Mouse (Mus musculus) mature B cell (primary cell): ENCODE data around the gene Fv1.
"Not testable (repeated sequence)": the region's sequence is repeated elsewhere in the genome, so short reads cannot be mapped to it uniquely, and the experiment has no call there.

Experiments used
- in situ Hi-C: fragments of 300-500 bp; cut with MboI; formaldehyde crosslinking; loops from 2 replicates; pipeline ENCODE4 v1.14.3; 2019

Gene Fv1

GRCm38 (mm10) chr4:147868450-147869031 is at the start of gene Fv1, which contains the start of gene Miip:
TSS of gene Fv1 (plus strand) at chr4:147868979.
TSS of gene Miip (minus strand) at chr4:147868816.
- in situ Hi-C loops, result no loop called here

DNA sequence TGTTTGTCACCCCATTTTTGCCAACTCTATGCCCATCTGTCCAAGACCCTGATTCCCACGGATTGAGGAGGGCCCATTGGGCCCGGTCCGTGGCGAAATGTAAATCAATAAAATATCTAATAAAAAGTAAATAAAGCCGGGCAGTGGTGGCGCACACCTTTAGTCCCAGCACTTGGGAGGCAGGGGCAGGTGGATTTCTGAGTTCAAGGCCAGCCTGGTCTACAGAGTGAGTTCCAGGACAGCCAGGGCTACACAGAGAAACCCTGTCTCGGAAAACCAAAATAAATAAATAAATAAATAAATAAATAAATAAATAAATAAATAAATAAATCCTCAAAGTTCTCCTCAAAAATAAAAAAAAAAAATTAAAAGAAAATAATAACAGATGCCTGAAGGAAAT is 49.1 kb upstream of the Fv1 start:
- in situ Hi-C loops, result not testable (repeated sequence)

- in situ Hi-C loops, result not testable (repeated sequence)
Observed at GRCm38 (mm10) chr4:147821414-147821813, 47.4 kb upstream of the Fv1 start.

DNA sequence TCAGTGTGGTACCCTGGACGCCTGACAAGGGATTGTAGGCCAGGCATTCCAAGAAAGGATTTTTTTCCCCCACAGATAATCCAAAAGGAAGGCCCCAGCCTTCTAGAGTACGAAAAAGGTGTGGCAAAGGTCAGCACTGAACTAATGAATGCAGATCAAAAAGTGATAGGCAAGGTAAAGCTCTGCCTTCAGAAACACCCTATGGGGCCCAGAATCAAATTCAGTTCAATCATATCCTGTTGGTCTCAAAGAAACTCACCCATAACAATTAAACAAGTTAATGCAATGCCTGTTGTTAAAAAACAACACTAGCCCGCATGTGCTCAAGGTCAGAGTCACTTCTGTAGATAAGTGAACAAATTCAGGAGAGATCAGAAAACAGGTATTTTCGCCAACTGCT is 44.4 kb upstream of the Fv1 start:
- in situ Hi-C loops, result no loop called here

- in situ Hi-C loops, result not testable (repeated sequence)
Observed at GRCm38 (mm10) chr4:147839282-147839681, 29.5 kb upstream of the Fv1 start.

DNA sequence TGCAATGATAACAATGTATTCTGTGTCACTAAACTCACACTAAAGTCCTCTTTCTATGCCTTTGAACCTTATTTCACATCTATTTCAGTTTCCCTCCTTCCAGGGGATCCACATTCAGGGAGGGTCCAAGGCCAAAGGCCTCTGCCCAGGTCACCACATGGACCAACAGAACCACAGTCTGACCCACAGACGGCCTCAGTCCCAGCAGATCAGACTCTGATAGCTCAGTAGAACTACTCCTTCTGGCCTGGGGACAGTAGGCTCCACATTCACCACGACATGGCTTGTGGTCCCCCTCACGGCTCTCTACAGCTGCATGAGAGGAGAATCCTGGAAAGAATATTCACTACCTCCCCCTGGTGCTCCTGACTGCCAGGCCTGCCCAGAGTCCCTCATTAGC is 25.9 kb upstream of the Fv1 start:
- in situ Hi-C loops, result no loop called here

GRCm38 (mm10) chr4:147847614-147848583 is 20.9 kb upstream of the Fv1 start, which contains the start of gene Zfp933:
TSS of gene Zfp933 (minus strand) at chr4:147848366.
- in situ Hi-C loops, result no loop called here

DNA sequence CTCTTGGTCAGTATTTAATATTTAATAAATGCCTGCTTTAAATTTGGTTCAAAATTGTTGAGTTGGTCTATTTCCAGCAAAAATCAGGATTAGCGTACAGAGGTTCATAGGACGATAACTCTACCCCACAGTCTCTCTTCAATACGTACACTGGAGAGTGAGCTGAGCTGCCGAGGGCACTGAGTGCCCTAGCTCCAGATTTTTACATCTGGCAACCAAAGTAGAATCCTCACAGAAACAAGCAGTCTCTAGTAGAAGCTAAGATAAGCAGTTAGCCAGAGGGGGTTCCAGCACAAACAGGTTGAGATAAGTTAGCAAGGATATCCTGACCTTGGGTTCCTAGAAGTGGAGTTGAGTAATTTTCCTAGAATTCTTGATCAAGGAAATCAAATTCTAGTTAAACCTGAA is 20.2 kb upstream of the Fv1 start:
- in situ Hi-C loops, result no loop called here

GRCm38 (mm10) chr4:147850776-147851175 is 18.0 kb upstream of the Fv1 start:
- in situ Hi-C loops, result no loop called here

DNA sequence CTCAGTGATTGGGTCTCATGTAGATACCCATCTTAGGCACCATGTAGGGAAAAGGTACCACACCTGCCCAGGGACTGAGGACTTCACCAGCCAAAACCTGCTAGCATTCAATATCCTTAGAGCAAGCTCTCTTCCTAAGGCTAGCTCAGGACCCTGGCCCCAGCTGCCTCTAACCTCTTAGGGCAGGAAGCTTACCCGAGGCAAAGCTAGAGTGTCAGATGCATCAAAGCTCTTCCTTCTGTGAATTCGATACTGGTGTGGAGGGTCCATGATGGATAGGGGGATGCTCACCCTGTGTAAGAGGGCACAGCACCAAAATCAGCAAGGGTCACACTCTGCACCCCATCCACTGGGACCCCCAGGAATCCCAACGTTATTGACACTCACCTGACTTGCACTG is 6.7 kb upstream of the Fv1 start:
- in situ Hi-C loops, result no loop called here

GRCm38 (mm10) chr4:147865651-147866050 is 3.1 kb upstream of the Fv1 start:
- in situ Hi-C loops, result no loop called here

- in situ Hi-C loops, result no loop called here
Observed at GRCm38 (mm10) chr4:147866056-147866455, 2.7 kb upstream of the Fv1 start.

GRCm38 (mm10) chr4:147866793-147867192 is 2.0 kb upstream of the Fv1 start:
- in situ Hi-C loops, result not testable (repeated sequence)

- in situ Hi-C loops, result no loop called here
Observed at GRCm38 (mm10) chr4:147867563-147868449, 973 bp upstream of the Fv1 start.

GRCm38 (mm10) chr4:147869238-147869637 is 459 bp downstream of the Fv1 start:
- in situ Hi-C loops, result no loop called here

DNA sequence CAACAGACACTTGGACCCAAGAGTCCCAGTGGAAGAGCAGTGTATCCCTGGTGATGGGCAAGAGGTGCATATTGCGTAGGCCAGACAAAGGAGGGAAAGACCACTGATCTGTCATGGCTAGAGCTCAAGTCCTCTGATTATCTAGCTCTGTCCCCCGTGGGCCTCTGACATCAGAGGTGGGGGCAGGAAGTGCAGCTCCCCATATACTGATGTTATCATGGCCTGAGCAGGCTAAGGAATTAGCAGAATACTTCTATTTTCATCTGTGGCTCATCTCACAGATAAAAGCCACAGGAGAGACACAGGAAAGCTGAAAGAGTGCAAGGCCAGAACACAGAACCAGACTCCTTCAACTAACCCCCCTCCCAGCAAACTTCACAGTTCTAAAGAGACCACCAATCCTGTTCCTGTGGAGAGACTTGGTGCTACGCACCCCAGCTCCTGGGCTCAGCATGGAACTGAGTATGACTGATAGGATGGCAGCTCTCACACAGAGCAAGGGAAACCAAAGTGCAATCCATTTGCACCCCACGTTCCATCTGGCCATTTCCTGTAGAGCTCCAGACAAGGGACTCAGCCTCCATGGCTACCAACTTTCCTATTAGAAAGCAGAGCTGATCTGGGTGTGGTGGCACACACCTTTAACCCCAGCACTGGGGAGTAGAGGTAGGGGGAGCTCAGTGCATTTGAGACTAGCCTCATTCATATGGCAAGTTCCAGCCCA is 7.2 kb downstream of the Fv1 start:
- in situ Hi-C loops, result no loop called here

GRCm38 (mm10) chr4:147878537-147878936 is 9.8 kb downstream of the Fv1 start:
- in situ Hi-C loops, result no loop called here

DNA sequence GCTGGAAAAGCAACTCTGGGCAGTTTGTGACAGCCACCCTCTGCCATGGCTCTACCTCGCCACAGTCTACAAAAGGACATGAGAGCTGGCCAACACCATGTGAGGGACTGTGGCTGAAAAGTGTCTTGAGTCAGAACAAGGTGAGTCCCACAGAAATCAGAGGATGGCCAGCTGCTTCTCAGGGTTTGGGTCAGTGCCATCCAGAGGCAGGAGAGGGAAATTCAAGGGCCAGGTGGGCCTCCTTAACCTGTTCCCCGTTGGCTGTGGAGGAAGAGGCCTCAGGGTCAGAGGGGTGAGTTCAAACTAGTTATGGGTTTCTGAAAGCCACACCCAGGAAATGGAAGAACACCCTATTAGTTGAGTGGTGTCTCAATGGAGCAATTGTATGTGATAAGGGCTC is 10.7 kb downstream of the Fv1 start:
- in situ Hi-C loops, result no loop called here

DNA sequence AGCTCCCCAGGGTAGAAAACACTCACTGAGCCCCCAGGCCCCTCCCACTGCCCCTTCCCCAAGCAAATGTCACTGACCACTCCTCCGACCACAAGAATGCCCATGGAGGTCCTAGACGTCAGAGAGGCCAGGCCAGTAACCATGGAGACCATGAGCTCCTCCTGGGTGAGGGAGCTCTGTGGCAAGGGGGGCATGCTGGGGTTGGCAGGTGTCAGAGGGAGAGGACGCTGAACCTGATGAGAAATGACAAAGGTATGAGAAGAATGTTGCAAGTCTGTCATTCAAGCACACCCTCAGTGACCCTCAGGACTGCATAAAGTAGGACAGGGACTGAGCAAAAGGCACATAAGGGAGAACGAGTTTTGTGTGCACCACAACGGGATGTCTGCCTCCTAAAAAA is 11.1 kb downstream of the Fv1 start:
- in situ Hi-C loops, result no loop called here

GRCm38 (mm10) chr4:147881792-147882191 is 13.0 kb downstream of the Fv1 start:
- in situ Hi-C loops, result no loop called here

DNA sequence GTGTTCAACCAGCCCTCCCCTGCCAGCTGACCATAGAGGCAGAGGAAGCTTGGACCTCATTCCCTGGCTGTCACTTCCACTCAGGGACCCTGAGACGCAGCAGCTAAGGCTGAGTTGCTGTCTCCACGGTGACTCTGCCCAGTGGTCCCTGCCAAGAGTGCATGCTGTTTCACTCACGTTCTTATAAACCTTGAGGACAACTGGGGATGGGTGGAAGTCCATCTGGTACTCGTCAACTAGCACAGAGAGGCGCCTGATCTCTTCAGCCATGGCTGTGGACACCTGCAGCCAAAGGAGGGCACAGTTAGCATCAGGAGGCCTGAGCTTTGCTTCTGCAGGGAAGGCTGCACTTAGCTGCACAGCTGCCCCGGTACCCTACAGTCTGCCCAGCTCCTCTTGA is 14.3 kb downstream of the Fv1 start:
- in situ Hi-C loops, result no loop called here
